Mouse (Mus musculus): Measurements from ENCODE around the gene Lrrk1. TPM values are rescaled to one million over a fixed set of nuclear protein-coding genes. Genes with fewer than 3 reads are reported as not detected.

Gene Lrrk1
- polyA plus RNA-seq, 1 experiment from 2014 or later = 3.0 TPM

- Histone ChIP-seq H3K9ac (replicated peaks) (no peak overlapping the region), H3K9me3 (ENCODE audit: low read length) (no peaks in the 10 kb centered on the region), H3K27ac (ENCODE audit: low read depth) (peak overlapping the region; percentile 62), H3K4me3 (ENCODE audit: low read depth, low read length) (no peak overlapping the region), H3K36me3 (replicated peaks; ENCODE audit: insufficient read depth, low read length) (peaks cover 6% of the 10 kb centered on the region), H3K4me2 (ENCODE audit: low read depth, low read length) (no peak overlapping the region), H3K4me1 (ENCODE audit: insufficient read depth) (peaks cover 19% of the 10 kb centered on the region), H3K27me3 (ENCODE audit: insufficient read depth, low read length) (no peaks in the 10 kb centered on the region)
- no peak for TF ChIP-seq EP300 (IDR thresholded peaks at IDR 0.05; ENCODE audit: low read depth)
- TF ChIP-seq CTCF (IDR thresholded peaks at IDR 0.05; ENCODE audit: low read depth) = no peak
- WGBS (ENCODE audit: insufficient replicate concordance) = 59% methylated on average over 26 of the region's 26 CpGs
- ATAC-seq (peak; percentile 83), DNase-seq (peak; percentile 64)
These were observed 77.2 kb downstream of the Lrrk1 start for GRCm38 (mm10) chr7:66310670-66311656.

- H3K4me3 ChIP-seq (ENCODE audit: low read depth, low read length) = no peak overlapping the region
- 31% methylated on average over 7 of the region's 7 CpGs for WGBS (ENCODE audit: insufficient replicate concordance)
- peaks cover 19% of the 10 kb centered on the region for H3K4me1 ChIP-seq (ENCODE audit: insufficient read depth)
- ATAC-seq (peak; percentile 16; the same call in 1 of the 2 replicates), DNase-seq (peak; percentile 81)
- no peaks in the 10 kb centered on the region for H3K9me3 ChIP-seq (ENCODE audit: low read length)
- peak; percentile 96 for TF ChIP-seq CTCF (IDR thresholded peaks at IDR 0.05; ENCODE audit: low read depth)
- TF ChIP-seq EP300 (IDR thresholded peaks at IDR 0.05; ENCODE audit: low read depth) = no peak
- no peak overlapping the region for H3K9ac ChIP-seq (replicated peaks)
- peak overlapping the region; percentile 27; the same call in 1 of the 2 replicates for H3K4me2 ChIP-seq (ENCODE audit: low read depth, low read length)
- peak overlapping the region; percentile 70 for H3K27ac ChIP-seq (ENCODE audit: low read depth)
- H3K36me3 ChIP-seq (replicated peaks; ENCODE audit: insufficient read depth, low read length) = peaks cover 6% of the 10 kb centered on the region
- H3K27me3 ChIP-seq (ENCODE audit: insufficient read depth, low read length) = no peaks in the 10 kb centered on the region
These were observed 78.0 kb downstream of the Lrrk1 start for GRCm38 (mm10) chr7:66309950-66310669.

- no peak overlapping the region for H3K4me3 ChIP-seq (ENCODE audit: low read depth, low read length)
- H3K4me1 ChIP-seq (ENCODE audit: insufficient read depth) = peaks cover 19% of the 10 kb centered on the region
- peak overlapping the region; percentile 27 for H3K4me2 ChIP-seq (ENCODE audit: low read depth, low read length)
- 28% methylated on average over 5 of the region's 5 CpGs for WGBS (ENCODE audit: insufficient replicate concordance)
- peak overlapping the region; percentile 70 for H3K27ac ChIP-seq (ENCODE audit: low read depth)
- peak overlapping the region; percentile 12 for H3K9ac ChIP-seq (replicated peaks)
- peaks cover 6% of the 10 kb centered on the region for H3K36me3 ChIP-seq (replicated peaks; ENCODE audit: insufficient read depth, low read length)
- TF ChIP-seq CTCF (IDR thresholded peaks at IDR 0.05; ENCODE audit: low read depth) (no peak), EP300 (IDR thresholded peaks at IDR 0.05; ENCODE audit: low read depth) (no peak; the same call in 1 of the 2 replicates)
- DNase-seq = peak; percentile 75
- no peaks in the 10 kb centered on the region for H3K9me3 ChIP-seq (ENCODE audit: low read length)
- H3K27me3 ChIP-seq (ENCODE audit: insufficient read depth, low read length) = no peaks in the 10 kb centered on the region
- ATAC-seq = peak; percentile 84
These were observed 78.8 kb downstream of the Lrrk1 start for GRCm38 (mm10) chr7:66309240-66309949.

GRCm38 (mm10) chr7:66308581-66309239 is 79.4 kb downstream of the Lrrk1 start:
- Histone ChIP-seq H3K27ac (ENCODE audit: low read depth) (peak overlapping the region; percentile 70), H3K36me3 (replicated peaks; ENCODE audit: insufficient read depth, low read length) (peaks cover 10% of the 10 kb centered on the region), H3K9ac (replicated peaks) (no peak overlapping the region; the same call in 1 of the 2 replicates), H3K9me3 (ENCODE audit: low read length) (no peaks in the 10 kb centered on the region), H3K27me3 (ENCODE audit: insufficient read depth, low read length) (no peaks in the 10 kb centered on the region), H3K4me2 (ENCODE audit: low read depth, low read length) (peak overlapping the region; percentile 27; the same call in 1 of the 2 replicates), H3K4me3 (ENCODE audit: low read depth, low read length) (no peak overlapping the region), H3K4me1 (ENCODE audit: insufficient read depth) (peaks cover 19% of the 10 kb centered on the region)
- DNase-seq = no peak
- 64% methylated on average over 13 of the region's 13 CpGs for WGBS (ENCODE audit: insufficient replicate concordance)
- peak; percentile 24; the same call in 1 of the 2 replicates for ATAC-seq
- no peak for TF ChIP-seq CTCF (IDR thresholded peaks at IDR 0.05; ENCODE audit: low read depth)
- TF ChIP-seq EP300 (IDR thresholded peaks at IDR 0.05; ENCODE audit: low read depth) = no peak

- H3K27ac ChIP-seq (ENCODE audit: low read depth) = no peak overlapping the region
- DNase-seq = no peak
- no peak for TF ChIP-seq EP300 (IDR thresholded peaks at IDR 0.05; ENCODE audit: low read depth)
- no peak for TF ChIP-seq CTCF (IDR thresholded peaks at IDR 0.05; ENCODE audit: low read depth)
These were observed 80.4 kb downstream of the Lrrk1 start for GRCm38 (mm10) chr7:66307791-66308190.

More at GRCm38 (mm10) chr7:66307791-66308190, 80.4 kb downstream of the Lrrk1 start:
- Histone ChIP-seq H3K36me3 (replicated peaks; ENCODE audit: insufficient read depth, low read length) (peaks cover 13% of the 10 kb centered on the region), H3K4me2 (ENCODE audit: low read depth, low read length) (no peak overlapping the region), H3K27me3 (ENCODE audit: insufficient read depth, low read length) (no peaks in the 10 kb centered on the region), H3K9me3 (ENCODE audit: low read length) (no peaks in the 10 kb centered on the region), H3K4me1 (ENCODE audit: insufficient read depth) (peaks cover 19% of the 10 kb centered on the region), H3K9ac (replicated peaks) (no peak overlapping the region), H3K4me3 (ENCODE audit: low read depth, low read length) (no peak overlapping the region)
- no peak for ATAC-seq
- WGBS (ENCODE audit: insufficient replicate concordance) = 86% methylated on average over 2 of the region's 2 CpGs

Measured in liver, postnatal 0 days (tissue).